Mouse (Mus musculus): ENCODE measurements around the gene Scn10a.

DNA sequence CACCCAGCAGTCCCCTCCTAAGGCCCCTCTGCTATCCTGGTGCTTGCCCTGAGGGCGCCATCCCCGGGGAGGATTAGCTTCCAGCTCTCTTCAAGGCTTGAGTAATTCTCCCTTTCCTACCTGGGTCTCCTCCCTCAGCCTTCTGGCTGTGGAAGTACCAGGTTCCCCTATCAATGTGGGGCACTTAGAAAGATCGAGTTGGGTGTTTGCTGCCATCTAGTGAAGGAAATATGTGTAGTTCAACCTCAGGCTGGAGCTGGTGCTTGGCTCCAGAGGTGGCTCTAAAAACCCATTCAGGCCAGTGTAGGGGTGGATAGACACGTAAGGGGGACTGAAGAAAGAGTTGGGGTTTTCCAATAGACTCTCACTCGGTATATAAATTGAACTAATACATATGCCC lies 32.4 kb upstream of the Scn10a start:
- TF ChIP-seq POLR2A (IDR thresholded peaks at IDR 0.05; ENCODE audit: extremely low read depth, insufficient read depth, low read length): no peak
- TF ChIP-seq CTCF (IDR thresholded peaks at IDR 0.05; ENCODE audit: low read depth, low read length): no peak

All from liver, adult 2 months (tissue).